Comparison of ENCODE assay signal across 8 mouse cellular contexts in genomic region chr14:51913960-51914762, GRCm38 (mm10). TPM values are rescaled to one million over a fixed set of nuclear protein-coding genes. Genes with fewer than 3 reads are reported as not detected.
DNase-seq lines count a peak whose midpoint lies in the region; ATAC-seq and TF ChIP-seq lines count a peak whose summit lies in the region.

Ndrg2 (minus strand) TSS chr14:51914158.

- TF ChIP-seq CTCF in bone marrow, adult 2 months (IDR thresholded peaks at IDR 0.05; ENCODE audit: control insufficient read depth, insufficient read depth, low read length), result no peak

- peak; percentile 61 for DNase-seq in CD4-positive, CD25-positive, alpha-beta regulatory T cell, adult 2 months (ENCODE audit: low read depth, low spot score)
- DNase-seq in forebrain, embryonic 11.5 days (ENCODE audit: low spot score), result peak; percentile 65

- H3K9ac ChIP-seq in forebrain, embryonic 11.5 days (ENCODE audit: low read length), result peak within 1 kb of the TSS; percentile 61
- peak within 1 kb of the TSS; percentile 91 for H3K9ac ChIP-seq in heart, embryonic 13.5 days
- H3K9ac ChIP-seq in kidney, embryonic 16.5 days (replicated peaks; ENCODE audit: low read length), result peak within 1 kb of the TSS; percentile 69
- H3K9ac ChIP-seq in limb, embryonic 15.5 days, result peak within 1 kb of the TSS; percentile 41
- peak within 1 kb of the TSS; percentile 62 for H3K9ac ChIP-seq in midbrain, embryonic 15.5 days
- H3K9ac ChIP-seq in stomach, embryonic 16.5 days (ENCODE audit: low read length), result peak within 1 kb of the TSS; percentile 86

- H3K4me3 ChIP-seq in bone marrow, adult 2 months (replicated peaks; ENCODE audit: control insufficient read depth, low read depth, low read length), result peak within 1 kb of the TSS; percentile 64
- H3K4me3 ChIP-seq in forebrain, embryonic 11.5 days (ENCODE audit: low read depth, low read length), result peak within 1 kb of the TSS; percentile 49
- peak within 1 kb of the TSS; percentile 71 for H3K4me3 ChIP-seq in heart, embryonic 13.5 days
- H3K4me3 ChIP-seq in kidney, embryonic 16.5 days (ENCODE audit: low read length), result peak within 1 kb of the TSS; percentile 65
- H3K4me3 ChIP-seq in limb, embryonic 15.5 days, result peak within 1 kb of the TSS; percentile 61
- H3K4me3 ChIP-seq in midbrain, embryonic 15.5 days, result peak within 1 kb of the TSS; percentile 56
- peak within 1 kb of the TSS; percentile 72 for H3K4me3 ChIP-seq in stomach, embryonic 16.5 days (replicated peaks; ENCODE audit: low read length)

- H3K9me3 ChIP-seq in forebrain, embryonic 11.5 days (ENCODE audit: control insufficient read depth, low read length), result no peaks in the 10 kb centered on the region
- H3K9me3 ChIP-seq in heart, embryonic 13.5 days, result no peaks in the 10 kb centered on the region
- H3K9me3 ChIP-seq in kidney, embryonic 16.5 days (ENCODE audit: low read length), result no peaks in the 10 kb centered on the region
- no peaks in the 10 kb centered on the region for H3K9me3 ChIP-seq in limb, embryonic 15.5 days
- H3K9me3 ChIP-seq in midbrain, embryonic 15.5 days, result no peaks in the 10 kb centered on the region
- H3K9me3 ChIP-seq in stomach, embryonic 16.5 days (replicated peaks; ENCODE audit: control insufficient read depth, low read length), result no peaks in the 10 kb centered on the region

- H3K27me3 ChIP-seq in forebrain, embryonic 11.5 days (ENCODE audit: control insufficient read depth, insufficient read depth, low read length), result peaks cover 3% of the 10 kb centered on the region
- no peaks in the 10 kb centered on the region for H3K27me3 ChIP-seq in heart, embryonic 13.5 days (replicated peaks)
- H3K27me3 ChIP-seq in kidney, embryonic 16.5 days (ENCODE audit: insufficient read depth, low read length), result no peaks in the 10 kb centered on the region
- no peaks in the 10 kb centered on the region for H3K27me3 ChIP-seq in limb, embryonic 15.5 days
- no peaks in the 10 kb centered on the region for H3K27me3 ChIP-seq in midbrain, embryonic 15.5 days (replicated peaks)
- no peaks in the 10 kb centered on the region for H3K27me3 ChIP-seq in stomach, embryonic 16.5 days (ENCODE audit: control insufficient read depth, insufficient read depth, low read length)

- H3K4me1 ChIP-seq in bone marrow, adult 2 months (ENCODE audit: control insufficient read depth, insufficient read depth, low read length), result no peaks in the 10 kb centered on the region; the same call in 1 of the 2 replicates
- peaks cover 3% of the 10 kb centered on the region; the same call in 1 of the 2 replicates for H3K4me1 ChIP-seq in forebrain, embryonic 11.5 days (replicated peaks; ENCODE audit: control insufficient read depth, insufficient read depth, low read length)
- peaks cover 29% of the 10 kb centered on the region for H3K4me1 ChIP-seq in heart, embryonic 13.5 days
- H3K4me1 ChIP-seq in kidney, embryonic 16.5 days (ENCODE audit: insufficient read depth, low read length), result peaks cover 17% of the 10 kb centered on the region
- H3K4me1 ChIP-seq in limb, embryonic 15.5 days, result peaks cover 41% of the 10 kb centered on the region
- peaks cover 11% of the 10 kb centered on the region; the same call in 1 of the 2 replicates for H3K4me1 ChIP-seq in midbrain, embryonic 15.5 days
- peaks cover 15% of the 10 kb centered on the region; the same call in 1 of the 2 replicates for H3K4me1 ChIP-seq in stomach, embryonic 16.5 days (ENCODE audit: control insufficient read depth, insufficient read depth, low read length)

- H3K4me2 ChIP-seq in forebrain, embryonic 11.5 days (ENCODE audit: low read depth, low read length, severe bottlenecking), result peak within 1 kb of the TSS; percentile 99
- H3K4me2 ChIP-seq in heart, embryonic 13.5 days, result peak within 1 kb of the TSS; percentile 99
- H3K4me2 ChIP-seq in kidney, embryonic 16.5 days (replicated peaks; ENCODE audit: low read depth, low read length), result peak within 1 kb of the TSS; percentile 98
- peak within 1 kb of the TSS; percentile 98 for H3K4me2 ChIP-seq in limb, embryonic 15.5 days
- peak within 1 kb of the TSS; percentile 98 for H3K4me2 ChIP-seq in midbrain, embryonic 15.5 days
- peak within 1 kb of the TSS; percentile 99 for H3K4me2 ChIP-seq in stomach, embryonic 16.5 days (ENCODE audit: low read depth, low read length)

- ATAC-seq in forebrain, embryonic 11.5 days (replicated peaks; ENCODE audit: low FRiP score), result peak; percentile 75
- ATAC-seq in heart, embryonic 13.5 days (ENCODE audit: extremely low read depth, insufficient number of reproducible peaks, low FRiP score, low TSS enrichment), result peak; percentile 43; the same call in 1 of the 2 replicates
- ATAC-seq in kidney, embryonic 16.5 days (ENCODE audit: low FRiP score, low TSS enrichment), result peak; percentile 74
- peak; percentile 77 for ATAC-seq in limb, embryonic 15.5 days (ENCODE audit: insufficient number of reproducible peaks, low FRiP score, low TSS enrichment, low read depth)
- ATAC-seq in midbrain, embryonic 15.5 days (replicated peaks), result peak; percentile 69
- ATAC-seq in stomach, embryonic 16.5 days (ENCODE audit: insufficient read depth, low FRiP score), result peak; percentile 79

- 10% methylated on average over 22 of the region's 23 CpGs for WGBS in bone marrow, adult 2 months
- WGBS in forebrain, embryonic 11.5 days, result 1% methylated on average over 23 of the region's 23 CpGs
- 4% methylated on average over 20 of the region's 23 CpGs for WGBS in heart, embryonic 13.5 days
- 2% methylated on average over 21 of the region's 23 CpGs for WGBS in kidney, embryonic 16.5 days
- 4% methylated on average over 20 of the region's 23 CpGs for WGBS in limb, embryonic 15.5 days
- WGBS in midbrain, embryonic 15.5 days, result 2% methylated on average over 19 of the region's 23 CpGs
- 4% methylated on average over 21 of the region's 23 CpGs for WGBS in stomach, embryonic 16.5 days

- TF ChIP-seq POLR2A in bone marrow, adult 2 months (IDR thresholded peaks at IDR 0.05; ENCODE audit: borderline replicate concordance, control insufficient read depth, low read depth, low read length), result no peak

- peak within 1 kb of the TSS; percentile 66; the same call in 1 of the 2 replicates for H3K27ac ChIP-seq in bone marrow, adult 2 months (ENCODE audit: control insufficient read depth, insufficient read depth, low read depth, low read length, poor library complexity)
- H3K27ac ChIP-seq in forebrain, embryonic 11.5 days (ENCODE audit: low read depth, low read length), result no peak within 1 kb of the TSS
- H3K27ac ChIP-seq in heart, embryonic 13.5 days (replicated peaks), result peak within 1 kb of the TSS; percentile 95
- peak within 1 kb of the TSS; percentile 1; the same call in 1 of the 2 replicates for H3K27ac ChIP-seq in kidney, embryonic 16.5 days (ENCODE audit: low read length)
- peak within 1 kb of the TSS; percentile 90 for H3K27ac ChIP-seq in limb, embryonic 15.5 days
- H3K27ac ChIP-seq in midbrain, embryonic 15.5 days, result peak within 1 kb of the TSS; percentile 74
- H3K27ac ChIP-seq in stomach, embryonic 16.5 days (ENCODE audit: low read length), result peak within 1 kb of the TSS; percentile 93

- no peaks in the 10 kb centered on the region for H3K36me3 ChIP-seq in forebrain, embryonic 11.5 days (ENCODE audit: control insufficient read depth, insufficient read depth, low read length)
- H3K36me3 ChIP-seq in heart, embryonic 13.5 days, result peaks cover 25% of the 10 kb centered on the region
- no peaks in the 10 kb centered on the region for H3K36me3 ChIP-seq in kidney, embryonic 16.5 days (ENCODE audit: insufficient read depth, low read length)
- H3K36me3 ChIP-seq in limb, embryonic 15.5 days, result no peaks in the 10 kb centered on the region
- no peaks in the 10 kb centered on the region for H3K36me3 ChIP-seq in midbrain, embryonic 15.5 days (replicated peaks)
- H3K36me3 ChIP-seq in stomach, embryonic 16.5 days (ENCODE audit: control insufficient read depth, insufficient read depth, low read length), result no peaks in the 10 kb centered on the region

RNA-seq across cellular contexts. Expression of gene Ndrg2, which starts in this region (rescaled TPM):
- polyA plus RNA-seq in bone marrow, adult 2 months (2011; ENCODE audit: insufficient read depth, insufficient read length, low replicate concordance, missing spikeins), result 13.5 and 24.9 TPM in 2 replicates
- 8.9 and 11.2 TPM in 2 replicates for polyA plus RNA-seq in forebrain, embryonic 11.5 days (2014; fragmentation: Nextera tagmentation; extraction: Ambion mirVana)
- 223 and 248 TPM in 2 replicates for polyA plus RNA-seq in heart, embryonic 13.5 days (2015; fragmentation: Nextera tagmentation; extraction: Ambion mirVana)
- polyA plus RNA-seq in kidney, embryonic 16.5 days (2015; fragmentation: Nextera tagmentation; extraction: Ambion mirVana), result 52.0 and 59.5 TPM in 2 replicates
- 105 and 117 TPM in 2 replicates for polyA plus RNA-seq in limb, embryonic 15.5 days (2015; fragmentation: Nextera tagmentation; extraction: Ambion mirVana)
- 170 and 196 TPM in 2 replicates for polyA plus RNA-seq in midbrain, embryonic 15.5 days (2015; fragmentation: Nextera tagmentation; extraction: Ambion mirVana)
- polyA plus RNA-seq in stomach, embryonic 16.5 days (2015; fragmentation: Nextera tagmentation; extraction: Ambion mirVana), result 125 and 143 TPM in 2 replicates

Comparison
In these comparisons a context has a peak if more than half of its experiments do, and no peak if none do; other contexts are left out.
1. H3K9ac ChIP-seq: peak in every context shown above with its lines; median percentile 91 in heart, embryonic 13.5 days; 86 in stomach, embryonic 16.5 days; 69 in kidney, embryonic 16.5 days; 62 in midbrain, embryonic 15.5 days; 61 in forebrain, embryonic 11.5 days; 41 in limb, embryonic 15.5 days.